Mouse (Mus musculus) skeletal muscle tissue, postnatal 0 days (tissue): ENCODE results near the gene Ccnj. TPM values are rescaled to one million over a fixed set of nuclear protein-coding genes. Genes with fewer than 3 reads are reported as not detected.

Experiments
- microRNA-seq, 2 experiments: library from miRNA; unstranded; fragments of <30 nt; microRNA quantifications; one replicate each; pipeline ENCODE4; 2016
- polyA plus RNA-seq: library from polyadenylated mRNA; unstranded; fragments of >200 nt; fragmentation: Nextera tagmentation; extraction: Ambion mirVana; gene quantifications from 2 replicates; pipeline ENCODE4 v1.2.1, GENCODE M21; 2015

The Ccnj gene
- 4.0 and 4.3 TPM in 2 replicates for polyA plus RNA-seq

GRCm38 (mm10) chr19:40830703-40831415 lies at the start of gene Ccnj:
Ccnj (plus strand) TSS chr19:40831279.

GRCm38 (mm10) chr19:40894519-40895392 lies 63.7 kb downstream of the Ccnj start, which contains the start of gene Zfp518a:
Zfp518a (plus strand) TSS chr19:40894705.

Small RNAs within 50 kb of the gene (microRNA-seq; reads per million reads assigned to microRNA genes)
- gene Mir8092 = 0.20 to 0.64 reads per million in 2 experiments

Other genes with a start within 250 kb of the Ccnj start
- gene Aldh18a1, start 242.8 kb upstream of the Ccnj start, polyA plus RNA-seq = 14.8 and 20.0 TPM in 2 replicates
- 3.6 and 4.9 TPM in 2 replicates for gene Tctn3, start 219.0 kb upstream of the Ccnj start, polyA plus RNA-seq
- gene Entpd1, start 218.9 kb upstream of the Ccnj start, polyA plus RNA-seq = 10.2 and 10.6 TPM in 2 replicates
- 0.05 TPM in 1 of 2 replicates, not detected in the other for gene Cc2d2b, start 82.5 kb upstream of the Ccnj start, polyA plus RNA-seq
- gene Zfp518a, start 63.4 kb downstream of the Ccnj start, polyA plus RNA-seq = 6.3 and 7.2 TPM in 2 replicates
- gene Blnk, start 163.3 kb downstream of the Ccnj start, polyA plus RNA-seq = 0.28 and 0.57 TPM in 2 replicates
- 0.21 and 0.23 TPM in 2 replicates for gene Dntt, start 198.0 kb downstream of the Ccnj start, polyA plus RNA-seq
- gene Opalin, start 245.8 kb downstream of the Ccnj start, polyA plus RNA-seq = not detected in 2 replicates